Mouse (Mus musculus): ENCODE measurements around the gene Cel. TPM values are rescaled to one million over a fixed set of nuclear protein-coding genes. Genes with fewer than 3 reads are reported as not detected.
"Not testable (repeated sequence)": the region's sequence is repeated elsewhere in the genome, so short reads cannot be mapped to it uniquely, and the experiment has no call there.

Gene Cel
- polyA plus RNA-seq, 1 experiment from 2014 or later, result 0.07 TPM

- no peak for DNase-seq (ENCODE audit: low spot score, missing footprints)
- Histone ChIP-seq H3K4me1 (ENCODE audit: control insufficient read depth, insufficient read depth, low read length) (peaks cover 23% of the 10 kb centered on the region), H3K9me3 (ENCODE audit: control insufficient read depth, low read length) (no peaks in the 10 kb centered on the region), H3K4me3 (ENCODE audit: low read depth, low read length) (no peak overlapping the region), H3K27ac (ENCODE audit: low read depth, low read length) (no peak overlapping the region), H3K9ac (ENCODE audit: low read length) (no peak overlapping the region), H3K36me3 (ENCODE audit: control insufficient read depth, insufficient read depth, low read length) (no peaks in the 10 kb centered on the region), H3K27me3 (ENCODE audit: control insufficient read depth, insufficient read depth, low read length) (no peaks in the 10 kb centered on the region), H3K4me2 (no peak overlapping the region)
- 27% methylated on average over 2 of the region's 2 CpGs for WGBS
- no peak for ATAC-seq (ENCODE audit: low FRiP score)
These were observed 45.0 kb downstream of the Cel start for GRCm38 (mm10) chr2:28518231-28518630.

- 42% methylated on average over 5 of the region's 5 CpGs for WGBS
- H3K9me3 ChIP-seq (ENCODE audit: control insufficient read depth, low read length), result no peaks in the 10 kb centered on the region
- H3K9ac ChIP-seq (ENCODE audit: low read length), result no peak overlapping the region
- no peak overlapping the region for H3K4me3 ChIP-seq (ENCODE audit: low read depth, low read length)
- peak; percentile 96 for DNase-seq (ENCODE audit: low spot score, missing footprints)
- no peak overlapping the region for H3K27ac ChIP-seq (ENCODE audit: low read depth, low read length)
- H3K27me3 ChIP-seq (ENCODE audit: control insufficient read depth, insufficient read depth, low read length), result no peaks in the 10 kb centered on the region
- no peaks in the 10 kb centered on the region for H3K36me3 ChIP-seq (ENCODE audit: control insufficient read depth, insufficient read depth, low read length)
- H3K4me1 ChIP-seq (ENCODE audit: control insufficient read depth, insufficient read depth, low read length), result peaks cover 23% of the 10 kb centered on the region
- ATAC-seq (ENCODE audit: low FRiP score), result no peak
- no peak overlapping the region for H3K4me2 ChIP-seq
These were observed 45.8 kb downstream of the Cel start for GRCm38 (mm10) chr2:28517206-28517909.

- Histone ChIP-seq H3K9ac (ENCODE audit: low read length) (peak overlapping the region; percentile 96), H3K4me2 (peak overlapping the region; percentile 97), H3K4me3 (ENCODE audit: low read depth, low read length) (peak overlapping the region; percentile 79), H3K4me1 (ENCODE audit: control insufficient read depth, insufficient read depth, low read length) (peaks cover 20% of the 10 kb centered on the region), H3K9me3 (ENCODE audit: control insufficient read depth, low read length) (no peaks in the 10 kb centered on the region), H3K36me3 (ENCODE audit: control insufficient read depth, insufficient read depth, low read length) (no peaks in the 10 kb centered on the region), H3K27ac (ENCODE audit: low read depth, low read length) (no peak overlapping the region), H3K27me3 (ENCODE audit: control insufficient read depth, insufficient read depth, low read length) (no peaks in the 10 kb centered on the region)
- DNase-seq (ENCODE audit: low spot score, missing footprints) (peak; percentile 98), ATAC-seq (ENCODE audit: low FRiP score) (no peak)
- 23% methylated on average over 5 of the region's 5 CpGs for WGBS
These were observed 48.7 kb downstream of the Cel start for GRCm38 (mm10) chr2:28514489-28514888.

- ATAC-seq (ENCODE audit: low FRiP score) (peak; percentile 50), DNase-seq (ENCODE audit: low spot score, missing footprints) (peak; percentile 94)
- peak overlapping the region; percentile 96 for H3K9ac ChIP-seq (ENCODE audit: low read length)
- peaks cover 20% of the 10 kb centered on the region for H3K4me1 ChIP-seq (ENCODE audit: control insufficient read depth, insufficient read depth, low read length)
- peak overlapping the region; percentile 97 for H3K4me2 ChIP-seq
- no peaks in the 10 kb centered on the region for H3K27me3 ChIP-seq (ENCODE audit: control insufficient read depth, insufficient read depth, low read length)
- WGBS, result 5% methylated on average over 47 of the region's 47 CpGs
- H3K9me3 ChIP-seq (ENCODE audit: control insufficient read depth, low read length), result no peaks in the 10 kb centered on the region
- H3K27ac ChIP-seq (ENCODE audit: low read depth, low read length), result peak overlapping the region; percentile 56
- no peaks in the 10 kb centered on the region for H3K36me3 ChIP-seq (ENCODE audit: control insufficient read depth, insufficient read depth, low read length)
- peak overlapping the region; percentile 79 for H3K4me3 ChIP-seq (ENCODE audit: low read depth, low read length)
These were observed 49.5 kb downstream of the Cel start for GRCm38 (mm10) chr2:28513431-28514370.

DNA sequence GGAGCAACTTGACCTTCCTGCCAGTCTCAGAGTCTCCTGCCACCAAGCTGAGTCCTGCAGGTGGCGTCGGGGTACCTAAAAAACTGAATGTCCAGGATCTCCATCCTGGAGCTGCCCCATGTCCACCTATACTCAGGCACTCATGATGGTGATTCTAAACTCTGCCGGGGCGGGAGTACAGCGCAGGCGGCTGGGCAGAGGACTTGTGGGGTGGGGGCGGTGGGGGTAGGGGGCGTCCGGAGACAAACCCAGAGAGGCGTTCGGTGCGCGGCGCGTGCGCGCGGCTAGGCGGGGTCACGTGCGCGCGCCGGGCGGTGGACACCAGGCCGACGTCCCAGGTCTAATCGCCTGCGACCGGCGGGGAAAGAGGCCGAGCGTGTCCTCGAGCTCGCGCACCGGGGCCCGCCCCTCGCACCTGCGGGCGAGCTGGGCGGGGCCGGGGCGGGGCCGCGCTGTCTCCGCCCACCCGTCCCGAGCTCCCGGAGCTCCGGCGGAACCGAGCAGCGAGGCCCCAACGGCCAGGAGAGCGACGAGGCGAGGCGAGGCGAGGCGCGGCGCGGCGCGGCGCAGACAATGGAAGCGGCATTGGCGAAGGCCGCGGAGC is 50.3 kb downstream of the Cel start, which contains the start of gene Ralgds:
Gene Ralgds, plus strand, starts transcription at position 328 of the 604 bp plus-strand sequence.
- Histone ChIP-seq H3K27ac (ENCODE audit: low read depth, low read length) (peak within 1 kb of the TSS; percentile 56), H3K4me1 (ENCODE audit: control insufficient read depth, insufficient read depth, low read length) (peaks cover 15% of the 10 kb centered on the region), H3K4me3 (ENCODE audit: low read depth, low read length) (peak within 1 kb of the TSS; percentile 79), H3K4me2 (peak within 1 kb of the TSS; percentile 97), H3K27me3 (ENCODE audit: control insufficient read depth, insufficient read depth, low read length) (no peaks in the 10 kb centered on the region), H3K9ac (ENCODE audit: low read length) (peak within 1 kb of the TSS; percentile 96), H3K36me3 (ENCODE audit: control insufficient read depth, insufficient read depth, low read length) (no peaks in the 10 kb centered on the region), H3K9me3 (ENCODE audit: control insufficient read depth, low read length) (no peaks in the 10 kb centered on the region)
- peak; percentile 78 for ATAC-seq (ENCODE audit: low FRiP score)
- peak; percentile 97 for DNase-seq (ENCODE audit: low spot score, missing footprints)
- under 1% methylated on average over 65 of the region's 71 CpGs for WGBS

DNA sequence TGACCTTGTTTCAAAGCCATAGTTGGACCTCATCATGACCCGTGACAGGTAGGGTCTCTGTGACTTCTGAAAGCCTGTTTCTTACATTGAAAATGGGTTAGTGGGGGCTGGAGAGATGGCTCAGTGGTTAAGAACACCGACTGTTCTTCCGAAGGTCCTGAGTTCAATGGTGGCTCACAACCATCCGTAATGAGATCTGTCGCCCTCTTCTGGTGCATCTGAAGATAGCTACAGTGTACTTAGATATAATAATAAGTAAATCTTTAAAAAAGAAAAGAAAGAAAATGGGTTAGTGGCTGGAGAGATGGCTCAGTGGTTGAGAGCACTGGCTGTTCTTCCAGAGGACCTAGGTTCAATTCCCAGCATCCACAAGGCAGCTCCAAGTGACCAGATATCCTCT is 51.6 kb downstream of the Cel start:
- 48% methylated on average over 5 of the region's 5 CpGs for WGBS
- not testable (repeated sequence) for ATAC-seq (ENCODE audit: low FRiP score); H3K27ac ChIP-seq (ENCODE audit: low read depth, low read length); H3K4me3 ChIP-seq (ENCODE audit: low read depth, low read length); H3K36me3 ChIP-seq (ENCODE audit: control insufficient read depth, insufficient read depth, low read length); H3K4me1 ChIP-seq (ENCODE audit: control insufficient read depth, insufficient read depth, low read length); H3K9me3 ChIP-seq (ENCODE audit: control insufficient read depth, low read length); H3K27me3 ChIP-seq (ENCODE audit: control insufficient read depth, insufficient read depth, low read length); H3K9ac ChIP-seq (ENCODE audit: low read length); H3K4me2 ChIP-seq
- DNase-seq (ENCODE audit: low spot score, missing footprints), result peak; percentile 80

GRCm38 (mm10) chr2:28506291-28506690 is 56.9 kb downstream of the Cel start:
- ATAC-seq (ENCODE audit: low FRiP score), result no peak
- Histone ChIP-seq H3K27ac (ENCODE audit: low read depth, low read length) (no peak overlapping the region), H3K36me3 (ENCODE audit: control insufficient read depth, insufficient read depth, low read length) (no peaks in the 10 kb centered on the region), H3K4me2 (no peak overlapping the region), H3K9me3 (ENCODE audit: control insufficient read depth, low read length) (no peaks in the 10 kb centered on the region), H3K4me1 (ENCODE audit: control insufficient read depth, insufficient read depth, low read length) (no peaks in the 10 kb centered on the region), H3K27me3 (ENCODE audit: control insufficient read depth, insufficient read depth, low read length) (no peaks in the 10 kb centered on the region), H3K4me3 (ENCODE audit: low read depth, low read length) (no peak overlapping the region), H3K9ac (ENCODE audit: low read length) (no peak overlapping the region)
- no peak for DNase-seq (ENCODE audit: low spot score, missing footprints)
- 85% methylated on average over 6 of the region's 6 CpGs for WGBS

- WGBS, result 86% methylated on average over 3 of the region's 3 CpGs
These were observed 57.4 kb downstream of the Cel start, which contains the start of gene Gm10134 for GRCm38 (mm10) chr2:28505795-28506194. Gm10134 (plus strand) TSS chr2:28506095.

More at GRCm38 (mm10) chr2:28505795-28506194, 57.4 kb downstream of the Cel start, which contains the start of gene Gm10134:
- Histone ChIP-seq H3K9ac (ENCODE audit: low read length) (no peak within 1 kb of the TSS), H3K36me3 (ENCODE audit: control insufficient read depth, insufficient read depth, low read length) (no peaks in the 10 kb centered on the region), H3K27me3 (ENCODE audit: control insufficient read depth, insufficient read depth, low read length) (no peaks in the 10 kb centered on the region), H3K4me1 (ENCODE audit: control insufficient read depth, insufficient read depth, low read length) (no peaks in the 10 kb centered on the region), H3K9me3 (ENCODE audit: control insufficient read depth, low read length) (no peaks in the 10 kb centered on the region), H3K4me3 (ENCODE audit: low read depth, low read length) (no peak within 1 kb of the TSS), H3K27ac (ENCODE audit: low read depth, low read length) (no peak within 1 kb of the TSS), H3K4me2 (no peak within 1 kb of the TSS)
- no peak for ATAC-seq (ENCODE audit: low FRiP score)
- no peak for DNase-seq (ENCODE audit: low spot score, missing footprints)
